Mouse (Mus musculus) midbrain, embryonic 14.5 days (tissue): ENCODE measurements around the gene Zfp385c. TPM values are rescaled to one million over a fixed set of nuclear protein-coding genes. Genes with fewer than 3 reads are reported as not detected.
A peak's percentile ranks its signal among the peaks of the same experiment; 100 is the strongest.

Experiments
- ATAC-seq: fragments of 200-750 bp; cut with Nextera tagmentation; 2 replicates; pipeline ENCODE4 v1.8.0; 2017; ENCODE audit warnings: moderate number of reproducible peaks, moderate library complexity; ENCODE audit not compliant: low FRiP score, low TSS enrichment
- DNase-seq: peaks from one replicate; pipeline ENCODE4 v3.0.0-alpha.2; 2015
- H3K27ac ChIP-seq: fragments of 300-500 bp; sonication (generic); replicated peaks from 2 replicates; pipeline ENCODE4 v1.5.1; 2014; ENCODE audit warnings: mild to moderate bottlenecking, low read depth, low read length, moderate library complexity
- H3K27me3 ChIP-seq: fragments of 300-500 bp; sonication (generic); 2 replicates; pipeline ENCODE4 v1.6.1; 2014; ENCODE audit warnings: low read length, control low read depth, mixed read lengths; ENCODE audit not compliant: control insufficient read depth, insufficient read depth
- H3K36me3 ChIP-seq: fragments of 300-500 bp; sonication (generic); 2 replicates; pipeline ENCODE4 v1.6.1; 2014; ENCODE audit warnings: low read length, control low read depth; ENCODE audit not compliant: control insufficient read depth, insufficient read depth
- H3K4me1 ChIP-seq: fragments of 300-500 bp; sonication (generic); 2 replicates; pipeline ENCODE4 v1.6.1; 2014; ENCODE audit warnings: mild to moderate bottlenecking, antibody characterized with exemption, low read length, control low read depth; ENCODE audit not compliant: control insufficient read depth, insufficient read depth
- H3K4me2 ChIP-seq: fragments of 300-500 bp; sonication (generic); 2 replicates; pipeline ENCODE4 v1.6.1; 2014; ENCODE audit warnings: mild to moderate bottlenecking, low read length, moderate library complexity
- H3K4me3 ChIP-seq: fragments of 300-500 bp; sonication (generic); replicated peaks from 2 replicates; pipeline ENCODE4 v1.5.1; 2014; ENCODE audit warnings: low read depth, low read length
- H3K9ac ChIP-seq: fragments of 300-500 bp; sonication (generic); replicated peaks from 2 replicates; pipeline ENCODE4 v1.6.1; 2014; ENCODE audit warnings: mild to moderate bottlenecking, low read length, moderate library complexity
- H3K9me3 ChIP-seq: fragments of 300-500 bp; sonication (generic); 2 replicates; pipeline ENCODE4 v1.6.1; 2016; ENCODE audit warnings: low read length, control low read depth, mixed read lengths; ENCODE audit not compliant: control insufficient read depth
- WGBS: fragments of 180-500 bp; shearing (Covaris S2); extraction: QIAGEN DNeasy Blood & Tissue Kit; methylation state at CpG from one replicate; pipeline ENCODE4 v1.1.7; 2014; 5-methylcytosine and 5-hydroxymethylcytosine counted together
- polyA plus RNA-seq: library from polyadenylated mRNA; unstranded; fragments of >200 nt; fragmentation: Nextera tagmentation; extraction: Ambion mirVana; gene quantifications from 2 replicates; pipeline ENCODE4 v1.2.1, GENCODE M21; 2014

The Zfp385c gene
- polyA plus RNA-seq, 1 experiment from 2014 or later = 0.41 TPM

- Histone ChIP-seq H3K27me3 (0 out of 2 replicates have a peak, but pooled peaks cover 6% of the 10 kb centered on the region), H3K9ac (no peak overlapping the region), H3K4me2 (no peak overlapping the region), H3K4me1 (no peaks in the 10 kb centered on the region), H3K9me3 (no peaks in the 10 kb centered on the region), H3K4me3 (no peak overlapping the region), H3K36me3 (no peaks in the 10 kb centered on the region), H3K27ac (no peak overlapping the region)
- DNase-seq = no peak
- 85% methylated on average over 7 of the region's 7 CpGs for WGBS
- ATAC-seq = no peak
Observed at GRCm38 (mm10) chr11:100687265-100687664, 5.0 kb downstream of the Zfp385c start.

DNA sequence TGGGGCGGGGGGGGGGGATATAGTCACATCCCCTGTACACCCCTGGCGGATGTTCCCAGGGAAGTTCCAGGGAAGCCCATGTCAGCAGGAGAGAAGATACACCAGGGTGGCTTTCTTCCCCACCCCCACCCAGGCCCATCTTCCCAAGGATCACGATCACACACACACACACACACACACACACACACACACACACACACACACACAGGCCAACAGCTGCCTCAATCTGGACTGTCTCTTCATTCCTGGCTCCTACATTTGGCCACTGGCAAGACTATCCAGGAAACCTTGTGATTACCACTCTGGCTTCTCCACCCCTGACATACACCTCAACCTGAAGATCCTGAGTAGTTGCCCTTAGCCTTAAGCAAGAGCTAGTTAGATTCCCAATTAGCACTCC, 6.9 kb downstream of the Zfp385c start:
- no peaks in the 10 kb centered on the region for H3K9me3 ChIP-seq
- H3K4me2 ChIP-seq = no peak overlapping the region
- H3K9ac ChIP-seq = no peak overlapping the region
- H3K4me3 ChIP-seq = no peak overlapping the region
- no peaks in the 10 kb centered on the region for H3K36me3 ChIP-seq
- WGBS = 90% methylated on average over 3 of the region's 3 CpGs
- H3K27me3 ChIP-seq = no peaks in the 10 kb centered on the region
- H3K4me1 ChIP-seq = no peaks in the 10 kb centered on the region
- ATAC-seq (no peak), DNase-seq (no peak)
- no peak overlapping the region for H3K27ac ChIP-seq

DNA sequence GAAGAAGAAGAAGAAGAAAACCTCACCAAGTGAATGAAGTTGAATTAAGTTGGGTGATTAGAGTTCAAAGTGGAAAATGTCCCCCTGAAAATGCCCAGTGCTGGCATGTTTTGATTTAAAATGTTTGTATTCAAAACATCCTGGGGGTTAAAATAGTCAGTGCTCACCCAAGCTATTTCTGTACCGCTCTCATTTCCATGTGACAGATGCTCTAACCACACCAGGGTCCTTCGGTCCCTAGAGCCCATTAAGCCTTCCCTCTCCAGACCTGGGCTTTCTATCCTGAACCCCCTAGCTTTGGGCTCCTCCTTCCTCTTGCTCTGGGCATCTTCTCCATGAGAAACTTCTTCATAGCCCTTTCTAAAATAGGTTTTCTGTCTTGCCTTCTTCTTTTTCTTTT, 8.2 kb downstream of the Zfp385c start:
- Histone ChIP-seq H3K27me3 (no peaks in the 10 kb centered on the region), H3K4me3 (no peak overlapping the region), H3K9me3 (no peaks in the 10 kb centered on the region), H3K4me1 (no peaks in the 10 kb centered on the region), H3K27ac (no peak overlapping the region), H3K9ac (no peak overlapping the region), H3K4me2 (no peak overlapping the region), H3K36me3 (no peaks in the 10 kb centered on the region)
- ATAC-seq (no peak), DNase-seq (no peak)
- 82% methylated on average over 2 of the region's 2 CpGs for WGBS

GRCm38 (mm10) chr11:100682526-100682925, 9.7 kb downstream of the Zfp385c start:
- Histone ChIP-seq H3K4me1 (no peaks in the 10 kb centered on the region), H3K27ac (no peak overlapping the region), H3K9me3 (no peaks in the 10 kb centered on the region), H3K4me2 (no peak overlapping the region), H3K27me3 (no peaks in the 10 kb centered on the region), H3K9ac (no peak overlapping the region), H3K36me3 (no peaks in the 10 kb centered on the region), H3K4me3 (no peak overlapping the region)
- DNase-seq = no peak
- no peak for ATAC-seq
- 81% methylated on average over 5 of the region's 5 CpGs for WGBS

- Histone ChIP-seq H3K27me3 (no peaks in the 10 kb centered on the region), H3K27ac (no peak overlapping the region), H3K4me2 (no peak overlapping the region), H3K4me1 (no peaks in the 10 kb centered on the region), H3K4me3 (no peak overlapping the region), H3K9me3 (no peaks in the 10 kb centered on the region), H3K36me3 (no peaks in the 10 kb centered on the region), H3K9ac (no peak overlapping the region)
- no peak for DNase-seq
- ATAC-seq = no peak
- 82% methylated on average over 5 of the region's 5 CpGs for WGBS
Observed at GRCm38 (mm10) chr11:100681826-100682225, 10.4 kb downstream of the Zfp385c start.

DNA sequence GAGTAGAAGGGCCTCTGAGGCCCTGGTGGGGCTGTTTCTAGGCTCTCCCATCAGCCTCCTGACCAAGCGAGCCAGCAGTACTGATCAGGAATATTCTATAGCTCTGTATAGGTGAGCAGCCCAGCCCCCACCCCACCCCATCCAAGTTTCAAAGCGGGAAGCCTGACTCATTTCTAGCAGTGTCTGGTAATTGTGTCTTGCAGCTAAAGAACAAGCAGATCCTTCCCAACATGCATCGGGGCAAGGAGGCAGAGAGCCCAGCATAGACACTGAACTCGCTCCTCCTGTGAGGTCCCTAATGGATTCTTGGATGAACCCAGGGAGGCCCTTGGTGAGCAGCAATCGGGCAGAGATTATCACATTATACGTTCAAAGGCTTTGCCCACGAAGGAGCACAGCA, 14.4 kb downstream of the Zfp385c start:
- Histone ChIP-seq H3K27ac (no peak overlapping the region), H3K4me1 (peaks cover 5% of the 10 kb centered on the region; the same call in 1 of the 2 replicates), H3K9me3 (no peaks in the 10 kb centered on the region), H3K36me3 (no peaks in the 10 kb centered on the region), H3K4me2 (no peak overlapping the region), H3K27me3 (no peaks in the 10 kb centered on the region), H3K9ac (no peak overlapping the region), H3K4me3 (no peak overlapping the region)
- ATAC-seq = no peak
- WGBS = 55% methylated on average over 7 of the region's 7 CpGs
- no peak for DNase-seq

GRCm38 (mm10) chr11:100673169-100673568, 19.1 kb downstream of the Zfp385c start:
- DNase-seq (peak; percentile 44), ATAC-seq (no peak)
- H3K27ac ChIP-seq = no peak overlapping the region
- peak overlapping the region; percentile 42; the same call in 1 of the 2 replicates for H3K9ac ChIP-seq
- no peaks in the 10 kb centered on the region for H3K9me3 ChIP-seq
- H3K4me3 ChIP-seq = no peak overlapping the region
- H3K4me1 ChIP-seq = peaks cover 5% of the 10 kb centered on the region; the same call in 1 of the 2 replicates
- under 1% methylated on average over 23 of the region's 23 CpGs for whole genome bisulfite sequencing
- H3K36me3 ChIP-seq = no peaks in the 10 kb centered on the region
- peak overlapping the region; percentile 31 for H3K4me2 ChIP-seq
- H3K27me3 ChIP-seq = no peaks in the 10 kb centered on the region

- Histone ChIP-seq H3K4me2 (no peak overlapping the region), H3K27ac (no peak overlapping the region), H3K4me3 (no peak overlapping the region), H3K9me3 (no peaks in the 10 kb centered on the region), H3K4me1 (peaks cover 5% of the 10 kb centered on the region; the same call in 1 of the 2 replicates), H3K36me3 (no peaks in the 10 kb centered on the region), H3K9ac (no peak overlapping the region), H3K27me3 (no peaks in the 10 kb centered on the region)
- no peak for ATAC-seq
- DNase-seq = no peak
- WGBS = 88% methylated on average over 2 of the region's 2 CpGs
Observed at GRCm38 (mm10) chr11:100671956-100672355, 20.3 kb downstream of the Zfp385c start.

DNA sequence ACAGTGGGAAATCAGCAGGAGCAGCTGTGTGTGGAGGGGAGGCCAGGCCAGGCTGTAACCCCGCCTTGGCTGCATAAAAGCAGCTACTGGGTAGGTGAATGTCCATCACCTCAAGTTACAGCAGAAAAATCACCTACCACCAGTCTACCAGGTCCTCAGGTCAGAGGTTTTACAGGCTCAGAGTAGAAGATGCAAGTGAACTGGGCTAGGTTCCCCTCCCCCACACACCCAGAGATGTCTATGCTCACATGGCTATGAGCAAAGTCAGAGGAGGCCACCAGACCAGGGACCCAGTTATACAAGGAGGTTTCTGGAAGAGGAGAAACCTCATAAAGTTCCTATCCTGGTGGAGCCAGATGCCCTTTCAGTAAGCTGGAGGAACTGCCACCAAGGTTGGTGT, 21.2 kb downstream of the Zfp385c start:
- DNase-seq = no peak

More for the DNA sequence above, 21.2 kb downstream of the Zfp385c start:
- 74% methylated on average over 1 of the region's 1 CpGs for WGBS
- Histone ChIP-seq H3K4me2 (no peak overlapping the region), H3K36me3 (no peaks in the 10 kb centered on the region), H3K9me3 (no peaks in the 10 kb centered on the region), H3K9ac (no peak overlapping the region), H3K4me1 (peaks cover 5% of the 10 kb centered on the region; the same call in 1 of the 2 replicates), H3K27me3 (no peaks in the 10 kb centered on the region), H3K27ac (no peak overlapping the region), H3K4me3 (no peak overlapping the region)
- no peak for ATAC-seq
